Mouse (Mus musculus): ENCODE measurements at regions not wholly inside any gene's neighbourhood (a gene's known extent, or its start where the extent isn't known, plus 50 kb on each side); places are given as distances from the start of the nearest gene placed in this dataset.

DNA sequence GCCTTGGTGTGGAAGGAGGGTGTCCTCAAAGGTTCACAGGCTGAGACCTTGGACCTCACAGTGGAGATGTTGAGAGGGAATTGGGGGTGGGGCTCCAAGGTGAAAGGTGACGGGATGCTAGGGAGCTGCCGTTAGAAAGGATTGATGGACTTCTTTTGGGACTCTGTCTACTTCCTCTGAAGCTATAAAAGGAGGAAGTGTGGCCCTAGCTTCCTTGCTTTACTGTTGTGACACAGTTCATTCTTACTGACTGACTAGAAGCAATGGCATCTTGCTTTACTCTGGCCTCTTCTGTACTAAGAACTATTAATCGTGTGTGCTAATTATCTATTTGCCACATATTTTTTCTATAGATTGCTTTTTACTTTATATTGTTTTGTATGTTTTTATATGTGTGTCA lies 315.8 kb downstream of the Setd4 start:
- H3K9ac ChIP-seq: no peak overlapping the region
- H3K36me3 ChIP-seq: no peaks in the 10 kb centered on the region
- WGBS: 74% methylated on average over 3 of the region's 3 CpGs
- H3K27me3 ChIP-seq: 0 out of 2 replicates have a peak, but pooled peaks cover 3% of the 10 kb centered on the region
- no peak overlapping the region for H3K4me3 ChIP-seq
- ATAC-seq (ENCODE audit: insufficient number of reproducible peaks, insufficient read depth, low FRiP score, low TSS enrichment, low read depth): no peak
- no peaks in the 10 kb centered on the region for H3K9me3 ChIP-seq
- H3K27ac ChIP-seq: no peak overlapping the region
- H3K4me2 ChIP-seq: no peak overlapping the region
- peaks cover 13% of the 10 kb centered on the region for H3K4me1 ChIP-seq

DNA sequence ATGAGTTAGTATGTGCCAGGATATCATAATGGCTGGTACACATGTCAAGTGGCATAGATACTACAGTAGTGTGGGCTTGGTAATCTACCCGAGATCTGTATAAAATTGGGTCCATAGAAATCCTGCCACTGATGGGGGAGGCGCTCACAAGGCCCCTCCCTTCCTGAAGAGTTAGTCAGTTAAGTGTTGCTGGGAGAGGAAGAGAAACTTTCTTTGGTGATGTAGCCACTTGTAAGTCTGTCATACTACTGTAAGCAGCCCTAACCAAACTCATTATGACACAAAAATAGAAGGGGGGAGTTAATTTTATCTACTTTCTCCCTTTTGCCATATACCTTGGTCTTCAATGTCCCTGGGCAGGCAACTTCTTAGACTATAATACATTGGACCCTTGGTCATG lies 316.3 kb downstream of the Setd4 start:
- peaks cover 8% of the 10 kb centered on the region for H3K4me1 ChIP-seq
- H3K27me3 ChIP-seq: 0 out of 2 replicates have a peak, but pooled peaks cover 3% of the 10 kb centered on the region
- H3K27ac ChIP-seq: no peak overlapping the region
- no peak overlapping the region for H3K4me2 ChIP-seq
- WGBS: 86% methylated on average over 2 of the region's 2 CpGs
- no peaks in the 10 kb centered on the region for H3K36me3 ChIP-seq
- no peak for ATAC-seq (ENCODE audit: insufficient number of reproducible peaks, insufficient read depth, low FRiP score, low TSS enrichment, low read depth)
- no peak overlapping the region for H3K9ac ChIP-seq
- no peak overlapping the region for H3K4me3 ChIP-seq
- no peaks in the 10 kb centered on the region for H3K9me3 ChIP-seq

DNA sequence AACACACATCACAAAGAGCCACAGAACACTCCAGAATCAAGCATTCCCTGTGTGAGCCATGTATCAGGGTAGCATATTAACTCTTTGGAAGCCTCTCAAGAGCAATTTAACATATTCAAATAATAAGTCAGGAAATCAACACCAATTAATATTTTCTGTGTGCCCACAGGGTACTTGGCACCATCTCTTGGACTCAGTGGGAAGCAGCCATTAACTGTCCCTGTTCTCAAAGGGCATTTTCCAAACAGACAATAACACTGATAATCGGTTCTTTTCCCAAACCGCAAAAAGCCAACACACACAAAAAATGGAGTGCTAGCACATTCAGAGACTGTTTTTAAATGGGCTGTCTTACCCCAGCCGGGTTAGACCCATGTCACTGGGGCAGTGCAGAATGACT lies 317.0 kb downstream of the Setd4 start:
- Histone ChIP-seq H3K4me1 (peaks cover under 1% of the 10 kb centered on the region; the same call in 1 of the 2 replicates), H3K4me3 (no peak overlapping the region), H3K9me3 (no peaks in the 10 kb centered on the region), H3K4me2 (no peak overlapping the region), H3K27me3 (0 out of 2 replicates have a peak, but pooled peaks cover 3% of the 10 kb centered on the region), H3K36me3 (no peaks in the 10 kb centered on the region), H3K27ac (no peak overlapping the region), H3K9ac (no peak overlapping the region)
- 93% methylated on average over 3 of the region's 3 CpGs for WGBS
- ATAC-seq (ENCODE audit: insufficient number of reproducible peaks, insufficient read depth, low FRiP score, low TSS enrichment, low read depth): no peak

DNA sequence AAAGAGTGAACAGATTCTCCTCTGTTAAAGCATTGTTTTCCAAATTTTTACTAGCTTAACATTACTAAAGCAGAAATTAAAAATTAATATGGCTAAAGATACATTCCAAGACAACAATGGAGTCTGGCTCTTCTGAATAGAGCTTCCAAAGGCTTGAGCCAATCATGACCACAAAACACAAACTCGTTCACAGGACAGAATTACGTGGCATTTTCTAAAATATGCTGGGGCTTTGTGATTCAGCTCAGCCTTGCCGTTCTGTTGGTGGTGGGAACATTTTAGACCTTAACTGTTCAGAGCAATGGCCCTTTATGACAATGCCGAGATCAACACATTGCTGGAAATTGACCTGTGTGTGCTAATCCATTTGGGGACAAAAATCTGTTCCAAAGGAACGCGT lies 318.7 kb downstream of the Setd4 start:
- no peak overlapping the region for H3K4me3 ChIP-seq
- H3K4me2 ChIP-seq: no peak overlapping the region
- H3K9ac ChIP-seq: no peak overlapping the region
- WGBS: 94% methylated on average over 6 of the region's 6 CpGs
- 0 out of 2 replicates have a peak, but pooled peaks cover 6% of the 10 kb centered on the region for H3K27me3 ChIP-seq
- H3K27ac ChIP-seq: no peak overlapping the region
- H3K9me3 ChIP-seq: no peaks in the 10 kb centered on the region
- no peak for ATAC-seq (ENCODE audit: insufficient number of reproducible peaks, insufficient read depth, low FRiP score, low TSS enrichment, low read depth)
- H3K36me3 ChIP-seq: no peaks in the 10 kb centered on the region
- H3K4me1 ChIP-seq: no peaks in the 10 kb centered on the region

DNA sequence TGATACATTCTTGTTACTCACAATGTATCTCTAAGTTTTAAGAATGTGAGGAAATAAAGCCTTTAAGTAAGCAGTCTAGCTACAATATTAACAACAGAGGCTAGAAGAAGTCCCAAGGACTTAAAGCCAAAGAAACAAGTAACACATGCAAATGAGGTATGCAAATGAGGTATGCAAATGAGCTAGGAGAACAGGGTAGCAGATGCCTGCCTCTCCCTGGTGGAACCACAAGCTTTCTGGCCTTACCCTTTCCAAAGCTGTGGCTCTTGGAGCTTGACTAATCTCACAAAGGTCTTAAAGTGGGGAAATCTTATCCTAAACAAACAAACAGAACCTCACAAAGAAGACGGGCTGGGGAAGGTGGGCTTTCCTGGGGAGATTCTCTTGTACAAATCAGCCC lies 322.1 kb downstream of the Setd4 start:
- Histone ChIP-seq H3K27ac (no peak overlapping the region), H3K4me2 (no peak overlapping the region), H3K36me3 (no peaks in the 10 kb centered on the region), H3K4me1 (peaks cover 4% of the 10 kb centered on the region), H3K9me3 (no peaks in the 10 kb centered on the region), H3K4me3 (no peak overlapping the region), H3K9ac (no peak overlapping the region), H3K27me3 (peaks cover 6% of the 10 kb centered on the region; the same call in 1 of the 2 replicates)
- WGBS: 21% methylated on average over 1 of the region's 1 CpGs
- no peak for ATAC-seq (ENCODE audit: insufficient number of reproducible peaks, insufficient read depth, low FRiP score, low TSS enrichment, low read depth)

DNA sequence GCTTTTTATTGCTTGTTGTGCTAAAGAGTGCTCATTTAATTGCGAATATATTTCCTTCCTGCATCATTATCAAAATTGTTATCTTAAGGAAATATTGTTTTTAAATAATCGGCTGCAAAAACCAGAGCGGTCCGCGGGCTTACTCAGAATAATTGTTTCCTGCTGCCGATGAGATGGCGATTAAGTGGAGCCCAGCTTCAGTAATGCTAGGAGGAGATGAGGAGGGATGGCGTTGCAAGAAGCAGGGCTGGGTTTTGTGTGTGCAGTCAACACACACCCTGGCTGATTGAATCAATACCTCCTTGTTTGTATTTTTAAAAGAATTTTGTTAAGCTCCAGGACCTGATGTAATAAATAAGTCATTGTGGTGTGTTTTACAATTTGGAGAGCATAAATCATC lies 331.2 kb downstream of the Setd4 start:
- no peaks in the 10 kb centered on the region for H3K36me3 ChIP-seq
- no peak overlapping the region for H3K27ac ChIP-seq
- no peaks in the 10 kb centered on the region for H3K9me3 ChIP-seq
- no peak overlapping the region for H3K9ac ChIP-seq
- WGBS: 25% methylated on average over 8 of the region's 8 CpGs
- H3K4me3 ChIP-seq: no peak overlapping the region
- peaks cover 13% of the 10 kb centered on the region for H3K4me1 ChIP-seq
- H3K27me3 ChIP-seq: peaks cover 6% of the 10 kb centered on the region; the same call in 1 of the 2 replicates
- ATAC-seq (ENCODE audit: insufficient number of reproducible peaks, insufficient read depth, low FRiP score, low TSS enrichment, low read depth): no peak
- peak overlapping the region; percentile 30 for H3K4me2 ChIP-seq

DNA sequence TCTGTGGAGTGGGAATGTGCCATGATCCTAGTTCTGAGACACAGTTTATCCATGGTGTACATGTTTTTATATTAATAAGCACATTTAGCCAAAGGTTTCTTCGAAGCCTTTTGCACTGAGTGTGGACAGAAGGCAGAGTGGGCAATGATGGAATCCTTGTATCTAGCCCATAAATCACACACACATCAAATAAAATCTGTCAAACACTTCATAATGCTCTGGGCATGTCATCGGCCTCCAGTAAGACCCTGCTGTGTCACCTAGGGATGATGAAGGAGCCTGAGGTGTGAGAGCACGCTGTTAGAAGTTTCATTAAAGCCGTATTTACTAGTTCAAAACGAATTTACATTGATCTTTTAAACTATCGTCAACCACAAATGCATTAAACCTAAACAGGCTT lies 331.7 kb downstream of the Setd4 start:
- ATAC-seq (ENCODE audit: insufficient number of reproducible peaks, insufficient read depth, low FRiP score, low TSS enrichment, low read depth): no peak
- Histone ChIP-seq H3K36me3 (no peaks in the 10 kb centered on the region), H3K27me3 (peaks cover 9% of the 10 kb centered on the region; the same call in 1 of the 2 replicates), H3K4me3 (no peak overlapping the region), H3K9ac (no peak overlapping the region), H3K9me3 (no peaks in the 10 kb centered on the region), H3K4me1 (peaks cover 10% of the 10 kb centered on the region), H3K27ac (no peak overlapping the region), H3K4me2 (peak overlapping the region; percentile 30)
- 59% methylated on average over 6 of the region's 6 CpGs for WGBS

DNA sequence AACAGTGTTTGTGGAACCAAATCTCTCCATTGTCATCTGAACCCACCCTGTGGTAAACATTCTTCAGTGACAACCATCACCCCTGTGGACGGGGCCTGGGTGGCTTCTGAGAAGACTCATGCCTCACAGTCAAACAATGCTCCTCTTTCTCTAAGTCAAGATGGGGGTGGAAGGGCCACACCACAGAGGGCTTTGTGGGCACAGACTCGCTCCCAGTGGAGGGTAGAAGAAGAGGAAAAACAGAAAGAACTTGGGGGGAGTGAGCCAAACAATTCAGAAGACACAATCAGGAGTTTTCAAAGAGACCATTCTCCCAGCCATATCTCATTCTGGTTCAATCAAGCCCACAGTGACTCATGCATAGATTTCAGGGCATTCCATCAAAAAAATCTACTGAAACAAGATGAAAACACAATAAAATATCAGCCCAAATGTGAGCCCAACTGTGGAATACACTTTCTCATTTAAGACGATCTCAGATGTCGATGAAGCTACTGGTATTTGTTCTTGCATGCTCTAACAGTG lies 339.7 kb downstream of the Setd4 start:
- Histone ChIP-seq H3K27ac (no peak overlapping the region), H3K36me3 (no peaks in the 10 kb centered on the region), H3K9me3 (no peaks in the 10 kb centered on the region), H3K4me1 (peaks cover 3% of the 10 kb centered on the region; the same call in 1 of the 2 replicates), H3K4me3 (no peak overlapping the region), H3K9ac (no peak overlapping the region), H3K27me3 (peaks cover 9% of the 10 kb centered on the region; the same call in 1 of the 2 replicates), H3K4me2 (no peak overlapping the region)
- ATAC-seq (ENCODE audit: insufficient number of reproducible peaks, insufficient read depth, low FRiP score, low TSS enrichment, low read depth): no peak
- WGBS: 56% methylated on average over 4 of the region's 4 CpGs

DNA sequence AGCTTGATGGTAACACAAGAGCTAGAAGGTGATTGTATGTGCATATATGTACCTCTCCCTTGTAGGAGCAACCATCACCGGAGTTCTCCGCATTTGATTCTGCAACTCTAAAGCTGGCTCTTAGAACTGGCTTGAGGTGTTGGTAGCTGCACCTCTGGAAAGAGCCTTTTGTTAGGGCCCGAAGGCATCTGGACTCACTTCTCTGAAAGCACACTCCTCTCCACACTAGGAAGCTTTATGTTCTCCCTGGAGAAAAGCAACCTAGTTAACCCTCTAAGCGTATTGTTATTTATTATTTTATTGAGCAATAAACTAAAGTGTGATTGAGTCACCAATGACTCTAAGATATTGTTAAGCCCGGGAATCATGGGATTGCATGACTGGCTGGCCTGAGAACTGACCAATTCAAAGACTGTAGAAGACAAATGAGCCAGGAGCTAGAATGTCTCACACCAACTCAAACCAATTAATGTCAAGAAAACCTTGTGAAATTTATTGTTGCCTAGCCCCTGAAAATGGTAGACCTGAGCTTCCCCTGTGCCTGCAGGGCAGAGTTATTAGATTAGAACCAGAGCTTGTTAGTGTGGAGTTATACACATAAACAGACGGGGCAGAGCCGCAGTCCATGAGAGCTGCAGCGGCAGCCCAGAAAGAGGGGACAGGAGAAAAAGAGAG lies 340.6 kb downstream of the Setd4 start:
- no peak for ATAC-seq (ENCODE audit: insufficient number of reproducible peaks, insufficient read depth, low FRiP score, low TSS enrichment, low read depth)
- Histone ChIP-seq H3K9me3 (no peaks in the 10 kb centered on the region), H3K36me3 (no peaks in the 10 kb centered on the region), H3K4me1 (peaks cover 3% of the 10 kb centered on the region; the same call in 1 of the 2 replicates), H3K27me3 (peaks cover 5% of the 10 kb centered on the region; the same call in 1 of the 2 replicates), H3K4me2 (no peak overlapping the region), H3K4me3 (no peak overlapping the region), H3K27ac (no peak overlapping the region), H3K9ac (no peak overlapping the region)
- 71% methylated on average over 8 of the region's 8 CpGs for WGBS

DNA sequence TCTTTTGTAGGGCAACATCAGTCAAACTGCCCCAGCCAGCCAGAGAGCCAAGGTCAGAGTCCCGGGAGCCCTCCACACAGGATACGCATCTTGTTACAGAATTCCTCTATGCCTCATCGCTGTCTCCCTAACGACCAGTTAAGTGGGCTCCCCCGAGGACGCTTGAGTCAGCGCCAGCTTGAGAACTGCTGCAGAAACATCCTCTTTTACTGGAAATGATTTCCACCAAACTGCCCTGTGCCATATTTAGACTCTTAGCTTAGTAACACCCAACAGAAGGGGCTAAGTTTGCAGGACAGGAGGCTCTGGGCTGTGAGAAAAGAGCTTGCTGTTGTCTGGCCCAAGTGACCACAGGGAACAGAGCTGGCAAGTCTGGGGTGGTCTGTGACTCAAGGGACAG lies 357.0 kb downstream of the Setd4 start:
- no peak for ATAC-seq (ENCODE audit: insufficient number of reproducible peaks, insufficient read depth, low FRiP score, low TSS enrichment, low read depth)
- H3K36me3 ChIP-seq: no peaks in the 10 kb centered on the region
- no peak overlapping the region for H3K4me2 ChIP-seq
- H3K9me3 ChIP-seq: peaks cover 3% of the 10 kb centered on the region; the same call in 1 of the 2 replicates
- WGBS: 20% methylated on average over 7 of the region's 7 CpGs
- H3K4me1 ChIP-seq: 0 out of 2 replicates have a peak, but pooled peaks cover 4% of the 10 kb centered on the region
- no peaks in the 10 kb centered on the region for H3K27me3 ChIP-seq
- H3K4me3 ChIP-seq: no peak overlapping the region
- H3K9ac ChIP-seq: no peak overlapping the region
- H3K27ac ChIP-seq: no peak overlapping the region

DNA sequence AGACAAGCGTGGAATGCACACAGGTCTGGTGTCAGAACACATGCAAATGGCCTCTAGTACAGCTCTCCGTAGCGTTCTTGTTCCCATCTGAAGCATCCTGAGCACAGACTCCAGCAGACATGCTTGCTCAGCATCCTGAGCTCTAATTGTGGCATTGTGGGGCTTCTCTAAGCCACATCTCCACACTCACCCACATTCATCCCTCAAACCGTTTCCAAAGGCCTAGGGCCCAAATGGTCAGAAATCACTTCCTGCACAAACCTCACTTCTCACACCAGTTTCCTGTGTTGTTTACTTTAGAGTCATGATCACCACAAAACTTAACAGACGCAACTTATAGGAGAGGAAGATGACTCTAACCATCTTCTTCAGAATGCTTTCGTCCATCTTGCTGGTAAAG lies 358.1 kb downstream of the Setd4 start:
- 0 out of 2 replicates have a peak, but pooled peaks cover 4% of the 10 kb centered on the region for H3K4me1 ChIP-seq
- no peaks in the 10 kb centered on the region for H3K9me3 ChIP-seq
- H3K27ac ChIP-seq: no peak overlapping the region
- ATAC-seq (ENCODE audit: insufficient number of reproducible peaks, insufficient read depth, low FRiP score, low TSS enrichment, low read depth): no peak
- H3K4me2 ChIP-seq: no peak overlapping the region
- no peak overlapping the region for H3K9ac ChIP-seq
- no peaks in the 10 kb centered on the region for H3K27me3 ChIP-seq
- H3K36me3 ChIP-seq: no peaks in the 10 kb centered on the region
- H3K4me3 ChIP-seq: no peak overlapping the region
- 81% methylated on average over 6 of the region's 6 CpGs for WGBS

DNA sequence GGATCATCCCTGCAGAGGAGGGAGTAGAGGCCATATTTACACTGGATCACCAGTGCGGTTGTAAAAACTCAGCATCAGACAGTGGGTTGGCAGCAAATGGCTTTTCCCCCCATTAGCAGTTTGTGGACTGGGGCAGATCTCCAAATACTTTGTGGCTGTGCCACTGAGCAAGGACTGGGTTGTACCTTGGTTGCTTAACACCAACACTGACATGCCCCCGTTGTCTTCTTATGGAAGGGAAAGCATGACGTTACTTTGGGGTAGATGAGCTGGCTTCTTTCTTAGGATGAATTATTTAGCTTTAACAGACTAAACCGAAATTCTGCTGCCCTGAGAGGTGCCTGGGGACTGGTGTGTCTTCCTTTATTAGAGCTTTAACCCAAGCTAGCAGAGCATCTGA lies 365.0 kb downstream of the Setd4 start:
- no peak overlapping the region for H3K4me3 ChIP-seq
- H3K9ac ChIP-seq: no peak overlapping the region
- 0 out of 2 replicates have a peak, but pooled peaks cover 3% of the 10 kb centered on the region for H3K4me1 ChIP-seq
- H3K27me3 ChIP-seq: no peaks in the 10 kb centered on the region
- no peak overlapping the region for H3K4me2 ChIP-seq
- WGBS: 85% methylated on average over 4 of the region's 4 CpGs
- H3K9me3 ChIP-seq: no peaks in the 10 kb centered on the region
- no peak overlapping the region for H3K27ac ChIP-seq
- ATAC-seq (ENCODE audit: insufficient number of reproducible peaks, insufficient read depth, low FRiP score, low TSS enrichment, low read depth): no peak
- H3K36me3 ChIP-seq: no peaks in the 10 kb centered on the region
